Mouse (Mus musculus): ENCODE measurements around the gene Ror2.

DNA sequence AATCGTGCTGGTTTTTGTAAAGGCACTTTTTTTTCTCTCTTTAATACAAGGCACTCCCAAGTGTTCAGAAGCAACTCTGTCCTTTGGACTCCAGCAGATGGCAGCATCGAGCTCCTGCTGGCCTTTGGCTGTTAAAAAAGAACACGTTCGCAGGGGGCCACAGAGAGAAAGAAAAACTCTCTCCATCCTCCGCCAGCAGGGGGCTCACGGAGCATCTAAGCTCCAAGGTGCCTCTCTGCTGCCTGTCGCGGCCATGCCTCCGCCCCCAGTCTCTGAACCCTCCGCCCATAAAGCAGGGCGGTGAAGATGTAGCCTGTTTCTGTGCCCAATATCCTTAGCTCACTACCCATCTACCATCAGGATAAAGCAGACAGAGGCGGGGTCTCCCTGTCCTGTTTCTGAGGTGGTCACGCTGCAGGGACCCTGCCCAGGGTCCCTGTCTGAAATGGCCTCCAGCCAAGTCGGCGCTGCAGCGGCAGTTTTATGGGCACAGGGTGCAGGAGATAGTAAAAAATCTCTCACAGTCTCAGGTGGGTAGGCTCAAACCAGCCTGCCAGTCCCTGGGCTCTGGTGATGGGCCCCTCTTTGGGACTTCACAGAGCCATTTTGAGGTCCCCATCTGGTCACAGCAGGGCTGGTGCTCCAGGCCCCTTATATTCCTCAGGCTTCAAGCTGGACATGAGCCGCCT is 176.2 kb downstream of the Ror2 start:
- TF ChIP-seq CTCF (IDR thresholded peaks at IDR 0.05; ENCODE audit: extremely low read depth, insufficient read length, insufficient replicate concordance, low read depth, low read length) (peak; percentile 98), POLR2A (IDR thresholded peaks at IDR 0.05; ENCODE audit: low read depth, low read length) (no peak)

Data from small intestine, adult 2 months (tissue).